Mouse (Mus musculus) induced T-regulatory cell, adult 2 months (primary cell): Measurements from ENCODE around the gene Cdk5rap3.

Experiments used
- DNase-seq: peaks from one replicate; pipeline ENCODE4 v3.0.0-alpha.2; 2012; ENCODE audit warnings: low read depth

Gene Cdk5rap3

DNA sequence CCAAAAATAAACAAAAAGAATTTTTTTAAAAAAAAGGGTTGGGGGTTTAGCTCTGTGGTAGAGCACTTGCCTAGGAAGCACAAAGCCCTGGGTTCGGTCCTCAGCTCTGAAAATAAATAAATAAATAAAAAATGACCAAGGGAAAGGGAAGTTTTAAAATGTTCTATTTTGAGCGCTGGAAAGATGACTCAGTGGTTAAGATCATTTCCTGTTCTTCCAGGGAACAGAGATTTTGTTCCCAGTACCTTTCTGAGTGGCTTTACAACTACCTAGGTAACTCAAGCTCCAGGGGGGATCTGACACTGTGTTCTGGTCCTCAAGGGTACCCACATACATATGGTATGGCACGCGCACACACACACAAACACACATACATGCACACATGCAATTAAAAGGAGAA lies 20.4 kb downstream of the Cdk5rap3 start:
- DNase-seq: no peak

DNA sequence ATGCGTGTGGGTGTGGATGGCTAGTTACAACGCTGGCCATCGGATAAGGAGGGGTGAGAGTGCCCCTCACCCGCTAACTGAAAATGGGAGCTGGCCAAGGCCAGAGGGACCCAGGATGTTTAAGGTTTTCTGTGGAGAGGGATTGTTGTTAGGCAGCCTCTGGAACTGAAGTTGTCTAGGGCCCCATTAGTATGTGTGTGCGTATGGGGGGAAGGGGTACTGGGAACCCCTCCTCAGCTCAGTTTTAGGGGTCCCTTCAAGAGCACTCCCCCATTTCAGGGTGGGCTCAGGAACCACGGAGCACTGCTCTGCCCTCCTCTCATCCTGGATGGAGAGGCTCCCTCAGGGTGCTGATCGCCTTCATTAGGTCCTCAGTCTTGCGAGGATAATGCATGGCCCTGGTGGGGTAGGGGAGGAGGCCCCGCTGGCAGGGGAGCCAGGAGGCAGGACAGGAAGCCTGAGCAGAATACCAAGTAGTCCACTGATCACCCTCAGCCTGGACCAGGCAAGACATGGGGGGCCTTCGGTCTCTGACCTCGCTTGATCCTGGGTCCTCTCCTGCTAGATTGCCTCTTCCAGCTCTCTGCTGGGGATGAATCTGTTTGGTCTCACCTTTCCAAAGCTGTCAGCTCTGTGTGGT lies 23.0 kb downstream of the Cdk5rap3 start:
- DNase-seq: no peak

GRCm38 (mm10) chr11:96891784-96892527 lies 24.3 kb downstream of the Cdk5rap3 start:
- DNase-seq: no peak

DNA sequence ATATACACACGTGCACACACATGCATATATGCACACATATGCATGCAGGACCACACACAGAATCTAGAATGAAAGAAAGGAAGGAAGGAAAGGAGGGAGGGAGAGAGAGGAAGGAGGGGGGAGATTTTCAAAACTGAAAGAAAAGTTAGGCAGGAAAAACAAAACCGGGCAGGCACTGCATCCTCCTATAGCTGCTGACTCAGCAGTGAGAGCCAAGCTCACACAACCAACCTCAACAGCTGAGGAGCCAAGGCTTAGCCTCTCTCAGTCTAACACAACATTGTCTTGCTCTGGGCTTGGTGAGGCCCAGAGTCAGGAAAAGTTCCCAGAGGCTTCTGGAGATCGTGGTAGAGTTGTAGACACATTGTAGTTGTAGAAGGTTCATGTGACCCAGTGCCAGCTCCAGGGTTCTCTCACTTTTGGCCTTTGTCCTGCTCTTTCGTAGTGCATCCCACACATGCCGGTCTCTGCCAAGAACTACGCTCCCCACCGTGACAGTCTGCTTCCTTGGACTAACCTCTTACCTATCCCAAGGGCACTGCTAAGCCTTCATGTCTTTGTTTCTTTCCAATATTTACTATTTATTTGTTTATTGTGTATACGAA lies 29.3 kb downstream of the Cdk5rap3 start:
- no peak for DNase-seq

- no peak for DNase-seq
Measured at GRCm38 (mm10) chr11:96885901-96886340, 30.4 kb downstream of the Cdk5rap3 start.

- no peak for DNase-seq
Measured at GRCm38 (mm10) chr11:96880296-96880695, 36.0 kb downstream of the Cdk5rap3 start.

DNA sequence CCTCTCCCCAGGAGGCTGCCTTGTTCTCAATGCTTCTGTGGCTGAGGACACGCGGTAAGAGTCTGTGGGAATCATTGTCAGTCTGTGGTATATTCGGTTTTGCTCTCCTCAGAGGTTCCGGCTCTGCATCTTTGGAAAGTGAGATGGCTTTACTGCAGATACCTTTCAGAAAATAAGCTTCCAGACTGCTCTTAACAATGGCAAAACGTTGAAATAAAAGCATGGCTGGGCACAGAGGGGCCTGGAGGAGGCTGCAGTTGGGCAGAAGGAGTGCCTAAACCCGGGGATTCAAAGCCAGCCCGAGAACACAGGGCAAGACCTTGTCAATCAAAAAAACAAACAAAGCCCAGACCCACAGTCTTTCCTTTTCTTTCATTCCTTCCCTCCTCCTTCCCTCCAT lies 36.9 kb downstream of the Cdk5rap3 start:
- DNase-seq: no peak

DNA sequence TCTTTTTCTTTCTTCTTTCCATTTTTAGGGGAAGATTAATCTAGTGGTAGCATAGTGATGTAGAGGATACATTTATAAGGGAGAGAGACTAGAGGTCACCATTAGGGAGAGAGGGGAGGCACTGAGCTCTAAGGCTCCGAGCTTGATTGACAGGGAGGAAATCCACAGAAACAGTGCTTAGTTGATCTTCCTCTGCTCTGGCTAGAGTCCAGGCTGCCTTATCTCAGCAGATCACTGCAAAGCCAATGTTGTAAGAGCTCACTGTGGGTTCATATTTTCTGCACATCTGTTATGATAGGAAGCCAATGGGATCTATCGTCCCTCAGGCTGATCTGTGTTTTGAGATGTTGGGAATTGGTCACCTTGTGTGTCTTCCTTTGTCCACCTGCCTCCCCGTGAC lies 37.6 kb downstream of the Cdk5rap3 start:
- DNase-seq: no peak

- no peak for DNase-seq
Measured at GRCm38 (mm10) chr11:96877071-96877470, 39.2 kb downstream of the Cdk5rap3 start.

DNA sequence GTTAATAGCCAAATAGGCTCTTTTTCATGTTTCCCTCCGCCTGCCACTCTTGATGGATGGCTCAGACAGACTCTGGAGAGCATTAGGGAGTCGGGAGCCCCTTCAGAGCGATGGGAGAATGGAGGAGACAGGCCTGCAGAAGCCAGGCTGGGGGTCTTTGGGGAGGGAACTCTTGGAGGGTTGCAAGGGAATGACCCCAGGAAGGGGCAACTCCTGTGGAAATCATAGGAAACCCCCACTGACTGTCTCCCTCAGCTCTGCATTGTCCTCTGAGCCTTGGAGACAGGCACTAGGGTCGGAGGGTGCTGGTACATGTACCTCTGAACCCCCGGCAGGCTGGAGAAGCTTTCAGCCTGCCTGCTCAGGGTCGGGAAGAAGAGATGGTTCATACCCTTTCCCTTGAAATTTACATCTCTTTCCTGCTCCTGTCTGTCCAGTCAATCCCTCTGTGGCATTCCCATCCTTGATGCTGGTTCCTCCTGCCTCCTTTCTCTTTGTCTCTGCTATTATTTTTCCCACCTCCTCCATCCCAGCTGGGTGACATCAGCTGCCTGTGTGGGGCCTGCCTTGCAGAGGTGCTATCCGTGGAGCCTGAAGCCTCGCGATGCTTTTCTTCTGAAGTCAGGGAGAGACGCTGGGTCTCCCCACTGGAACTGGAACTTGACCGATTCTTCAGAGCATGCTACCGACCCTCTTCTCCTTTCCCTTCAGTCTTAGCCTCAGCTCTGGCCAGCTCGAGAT lies 39.8 kb downstream of the Cdk5rap3 start:
- no peak for DNase-seq

GRCm38 (mm10) chr11:96875745-96876144 lies 40.6 kb downstream of the Cdk5rap3 start:
- peak; percentile 76 for DNase-seq

GRCm38 (mm10) chr11:96875270-96875669 lies 41.0 kb downstream of the Cdk5rap3 start:
- DNase-seq: no peak

DNA sequence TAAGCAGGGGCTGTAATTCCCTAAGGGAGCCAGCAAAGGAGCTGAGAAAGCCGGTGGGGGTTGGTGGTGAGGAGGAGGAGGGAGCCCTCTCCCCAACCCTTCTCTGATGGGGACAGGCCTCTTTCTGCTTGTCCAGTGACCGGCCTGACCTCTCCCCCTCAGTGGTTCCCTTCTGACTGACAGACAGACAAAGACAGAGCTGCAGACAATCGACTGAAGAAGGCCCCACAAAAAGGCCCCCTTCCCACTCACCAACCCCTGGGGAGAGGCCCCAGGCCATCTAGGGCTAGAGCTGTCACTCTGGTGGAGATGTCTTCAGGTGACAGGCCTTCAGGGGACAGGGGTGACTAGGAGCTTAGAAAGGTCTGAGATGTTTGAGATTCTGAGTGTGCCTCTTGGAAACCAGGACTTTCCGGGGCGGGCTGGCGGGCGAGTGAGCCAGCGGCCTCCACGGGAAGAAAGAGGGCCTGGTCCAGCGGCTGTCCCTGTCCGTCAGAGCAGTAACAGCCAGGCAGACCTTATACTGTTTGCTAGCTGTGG lies 42.6 kb downstream of the Cdk5rap3 start:
- DNase-seq: no peak

DNA sequence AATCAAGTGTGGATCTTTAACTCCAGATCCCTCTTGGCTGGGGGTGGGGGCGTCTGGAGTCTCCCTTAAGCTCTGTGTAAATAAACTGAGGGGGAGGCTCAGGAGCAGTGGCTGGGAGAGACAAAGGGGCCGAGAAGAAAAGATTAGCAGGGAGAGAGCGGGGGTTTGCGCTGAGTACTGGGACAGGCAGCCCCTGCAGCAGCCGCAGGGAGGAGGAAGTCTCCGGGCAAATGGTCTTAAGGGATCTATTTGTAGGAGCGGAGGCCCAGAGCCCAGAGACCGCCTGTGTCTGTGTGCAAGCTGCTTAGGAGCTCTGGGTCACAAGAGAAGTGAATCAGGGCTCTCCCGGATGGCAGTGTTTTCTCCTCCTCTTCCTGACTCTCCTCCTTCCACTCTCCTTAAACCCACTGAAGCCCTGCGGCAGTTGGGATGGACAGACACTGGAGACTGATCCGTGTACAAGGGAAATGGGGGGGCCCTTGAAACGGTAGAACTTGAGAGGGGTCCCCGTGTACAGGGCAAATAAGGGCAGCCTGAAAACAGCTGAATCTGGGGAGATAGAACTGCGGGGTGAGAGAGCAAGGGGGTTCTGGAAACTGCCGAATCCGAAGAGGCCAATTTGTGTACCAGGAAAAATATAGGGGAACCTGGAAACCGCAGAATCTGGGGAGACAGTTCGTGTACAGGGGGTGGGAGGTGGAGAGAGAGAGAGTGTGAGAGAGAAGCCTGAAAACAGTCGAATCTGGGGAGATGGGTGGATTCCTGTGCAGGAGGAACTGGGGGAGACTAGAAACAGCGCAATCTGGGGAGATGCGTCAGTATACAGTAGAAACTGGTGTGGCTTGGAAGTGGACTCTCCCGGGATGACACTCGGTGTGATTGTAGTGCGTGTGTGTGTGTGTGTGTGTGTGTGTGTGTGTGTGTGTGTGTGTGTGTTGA lies 43.6 kb downstream of the Cdk5rap3 start:
- DNase-seq: no peak

DNA sequence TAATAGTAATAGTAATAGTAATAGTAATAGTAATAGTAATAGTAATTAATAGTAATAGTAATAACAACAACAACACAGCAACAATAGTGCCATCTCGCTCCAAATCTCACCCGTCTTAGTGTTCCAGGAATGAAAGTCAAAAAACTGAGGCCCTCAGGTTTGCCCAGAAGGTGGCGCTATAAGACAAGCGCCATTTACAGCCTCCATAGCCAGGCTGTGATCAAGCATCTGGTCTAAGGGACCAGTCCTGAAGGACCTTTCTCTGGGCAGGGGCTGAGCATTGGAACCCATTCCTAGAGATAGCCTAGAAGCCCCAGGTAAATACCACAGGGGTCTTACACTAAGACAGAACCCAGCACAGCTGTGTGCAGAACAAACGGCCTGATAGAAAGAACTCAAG lies 49.1 kb downstream of the Cdk5rap3 start:
- peak; percentile 85 for DNase-seq

GRCm38 (mm10) chr11:96863206-96863995 lies 52.9 kb downstream of the Cdk5rap3 start:
- DNase-seq: no peak

DNA sequence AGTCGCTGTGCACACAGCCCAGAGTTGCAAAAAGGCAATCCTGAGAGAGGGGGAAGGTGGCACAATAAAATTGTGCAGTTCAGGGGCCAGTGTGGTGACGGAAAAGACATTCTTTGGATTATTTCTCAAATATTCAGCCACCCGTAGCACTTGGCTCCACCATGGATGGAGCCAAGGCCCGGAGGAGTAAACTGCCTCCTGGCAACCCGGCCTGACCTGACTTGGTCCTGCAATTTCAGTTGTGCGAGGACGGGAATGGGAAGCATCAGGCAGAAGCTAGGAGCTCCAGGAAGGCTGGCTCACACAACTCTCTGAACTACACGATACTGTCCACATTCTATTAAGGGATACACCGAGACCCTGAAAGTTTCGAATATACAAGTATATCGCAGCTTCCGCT lies 53.8 kb downstream of the Cdk5rap3 start:
- no peak for DNase-seq

- DNase-seq: peak; percentile 98
Measured at GRCm38 (mm10) chr11:96861878-96862289, 54.4 kb downstream of the Cdk5rap3 start.

DNA sequence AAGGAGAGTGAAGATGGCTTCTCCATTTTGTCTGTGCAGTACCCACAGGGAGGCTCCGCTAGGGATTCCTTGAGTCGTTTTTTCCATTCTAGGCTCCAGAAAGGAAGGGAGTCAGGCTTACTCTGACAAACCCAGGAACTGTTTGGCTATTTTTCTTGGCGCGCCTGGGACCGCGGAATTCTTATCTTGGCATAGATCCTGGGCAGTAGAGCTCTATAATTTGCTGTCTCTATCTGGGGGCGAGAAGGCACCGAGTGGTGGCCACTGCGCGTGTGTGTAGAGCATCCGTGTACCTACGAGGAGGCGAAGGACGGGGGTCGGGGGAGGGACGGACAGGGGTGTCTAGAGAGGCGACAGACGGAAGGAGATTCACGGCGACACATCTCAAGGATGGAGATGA lies 54.9 kb downstream of the Cdk5rap3 start:
- DNase-seq: no peak

DNA sequence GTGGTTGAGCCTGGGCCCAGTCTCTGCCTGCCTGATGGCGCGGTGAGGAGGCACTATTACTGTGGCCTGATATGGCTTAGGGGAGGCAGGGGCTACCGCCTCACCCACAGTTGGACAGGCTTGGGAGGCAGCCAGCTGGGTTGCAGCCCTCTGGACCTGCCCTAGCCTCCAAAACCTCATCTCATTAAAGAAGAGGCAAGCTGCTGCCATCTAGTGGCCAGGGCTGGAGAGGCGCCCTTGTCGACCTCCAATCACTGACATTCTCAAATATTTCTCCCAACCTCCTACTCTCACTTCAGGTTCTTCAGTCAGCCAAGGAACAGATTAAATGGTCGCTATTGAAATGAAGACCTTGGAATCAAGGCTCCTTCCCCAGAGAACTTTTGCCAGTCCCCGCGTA lies 55.7 kb downstream of the Cdk5rap3 start:
- peak; percentile 90 for DNase-seq
